Mouse (Mus musculus): Measurements from ENCODE around the gene Zmiz1.

Zmiz1 gene

DNA sequence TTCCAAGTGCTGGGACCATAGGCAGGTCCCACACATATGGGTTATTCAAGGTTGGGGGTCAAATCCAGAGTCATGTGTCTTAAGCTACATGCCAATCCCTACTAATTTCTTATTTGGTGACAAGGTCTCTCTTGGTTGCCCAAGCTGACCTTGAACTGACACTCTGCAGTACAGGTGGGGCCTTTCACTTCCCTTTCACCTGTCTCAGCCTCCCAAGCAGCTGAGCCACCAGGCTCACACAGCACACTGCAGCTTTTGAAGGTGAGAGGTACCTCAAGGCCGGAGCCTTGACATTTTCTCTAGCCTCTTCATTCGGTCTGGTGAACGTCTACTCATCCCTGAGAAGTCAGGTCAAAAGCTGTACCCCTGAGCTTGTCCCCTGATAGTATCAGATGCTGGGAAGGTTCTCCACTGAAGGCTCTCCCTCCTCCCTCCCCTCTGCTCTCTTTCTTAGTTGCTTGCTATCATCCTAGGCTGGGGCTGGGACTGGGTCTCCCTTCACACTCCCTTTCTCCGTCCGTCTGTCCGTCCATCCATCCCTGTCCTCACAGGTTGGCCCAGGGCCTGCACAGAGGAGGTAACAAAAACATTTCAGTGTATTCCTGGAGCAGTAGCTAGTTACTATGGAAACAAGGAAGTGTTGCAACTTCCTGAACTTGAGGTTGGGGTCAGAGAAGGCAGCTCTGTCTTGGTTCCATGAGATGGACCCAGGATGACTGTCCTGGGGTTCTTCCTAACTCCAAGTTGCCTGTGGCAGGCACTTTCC is 13.3 kb downstream of the Zmiz1 start:
- DNase-seq (ENCODE audit: low read depth, low spot score): no peak

DNA sequence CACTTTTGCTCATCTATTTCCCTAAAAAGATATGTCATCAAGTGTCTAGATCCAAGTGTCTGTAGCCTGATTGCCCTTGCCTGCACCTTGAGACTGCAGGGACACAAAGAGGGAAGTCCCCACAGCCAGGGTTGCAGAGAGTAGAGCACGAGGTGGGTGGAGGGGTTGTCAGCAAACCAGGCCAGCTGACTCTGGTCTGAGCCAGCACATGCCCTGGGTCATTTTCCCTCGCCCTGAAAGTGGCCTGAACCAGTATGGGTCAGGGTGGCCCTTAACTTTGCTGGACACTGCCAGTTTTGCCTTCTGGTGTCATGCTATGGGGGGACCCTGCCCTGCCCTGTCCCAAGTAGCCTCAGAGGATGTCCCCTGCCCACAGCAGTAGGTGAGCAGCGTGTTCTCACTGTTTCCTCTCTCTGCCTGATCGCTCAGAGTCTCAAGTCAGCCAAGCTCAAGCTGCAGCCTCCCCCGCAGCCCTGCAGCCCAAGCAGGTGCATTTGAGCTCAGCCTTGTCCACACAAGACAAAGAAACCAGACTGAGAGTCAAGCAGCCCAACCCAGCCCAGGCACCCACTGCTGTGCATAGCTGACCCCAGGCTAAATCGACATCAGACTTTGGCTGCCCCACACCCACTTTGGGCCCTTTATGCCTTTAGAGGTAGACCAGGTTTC is 14.1 kb downstream of the Zmiz1 start:
- no peak for DNase-seq (ENCODE audit: low read depth, low spot score)

DNA sequence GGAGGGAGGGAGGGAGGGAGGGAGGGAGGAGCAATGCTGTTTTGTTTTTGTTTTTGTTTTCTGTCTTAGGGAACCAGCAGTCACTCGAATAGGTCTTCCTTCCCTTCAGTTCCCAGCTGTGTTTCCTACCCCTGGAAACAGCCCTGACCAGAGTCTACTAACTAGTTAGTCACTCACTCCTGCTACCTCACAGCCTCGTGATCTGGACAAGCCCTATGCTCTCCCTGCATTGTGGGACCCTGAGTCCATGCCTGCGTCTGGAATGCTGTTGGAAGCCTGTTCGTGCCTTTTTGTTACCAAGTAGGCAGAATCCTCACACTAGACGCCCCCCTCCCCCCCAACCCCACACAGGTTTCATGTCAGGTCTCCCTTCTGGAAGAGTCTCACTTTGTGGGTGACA is 15.0 kb downstream of the Zmiz1 start:
- no peak for DNase-seq (ENCODE audit: low read depth, low spot score)

DNA sequence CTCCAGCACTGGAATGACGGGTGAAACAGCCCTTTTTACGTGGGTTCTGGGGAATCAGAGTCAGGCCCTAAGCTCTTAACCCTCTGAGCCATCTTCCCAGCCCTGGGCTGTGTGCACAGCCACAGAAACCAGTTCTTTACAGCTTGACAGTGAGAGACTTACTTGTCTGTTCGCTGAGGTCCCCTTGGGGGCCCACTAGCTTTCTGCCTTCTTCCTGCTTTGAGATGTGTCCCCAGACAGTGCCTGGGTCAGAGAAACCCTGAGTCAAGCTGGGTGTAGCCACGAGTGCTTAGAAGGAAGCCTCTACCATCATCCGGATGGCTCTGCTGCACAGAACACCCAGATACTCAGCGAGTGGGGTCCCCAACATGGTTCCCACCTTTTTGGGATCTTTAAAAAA is 15.7 kb downstream of the Zmiz1 start:
- no peak for DNase-seq (ENCODE audit: low read depth, low spot score)

DNA sequence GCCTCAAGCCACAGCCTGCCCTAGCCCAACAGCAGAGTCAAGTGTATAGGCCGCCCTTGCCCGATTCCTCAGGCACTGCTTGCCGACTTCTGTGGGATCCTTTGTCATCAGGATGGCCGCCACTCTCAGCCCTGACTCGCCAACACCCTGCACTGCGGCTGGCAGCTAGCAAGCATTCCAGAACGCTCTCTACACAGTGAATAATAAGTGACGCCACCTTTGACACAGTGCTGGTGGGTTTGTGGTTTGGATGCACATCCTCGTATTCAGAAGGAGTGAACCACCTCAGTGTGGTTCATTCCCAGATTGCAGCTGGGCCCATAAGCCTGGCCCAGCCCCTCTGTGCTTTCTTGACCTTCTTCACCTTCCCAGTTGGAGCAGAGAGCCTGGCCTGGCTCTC is 17.1 kb downstream of the Zmiz1 start:
- no peak for DNase-seq (ENCODE audit: low read depth, low spot score)

DNA sequence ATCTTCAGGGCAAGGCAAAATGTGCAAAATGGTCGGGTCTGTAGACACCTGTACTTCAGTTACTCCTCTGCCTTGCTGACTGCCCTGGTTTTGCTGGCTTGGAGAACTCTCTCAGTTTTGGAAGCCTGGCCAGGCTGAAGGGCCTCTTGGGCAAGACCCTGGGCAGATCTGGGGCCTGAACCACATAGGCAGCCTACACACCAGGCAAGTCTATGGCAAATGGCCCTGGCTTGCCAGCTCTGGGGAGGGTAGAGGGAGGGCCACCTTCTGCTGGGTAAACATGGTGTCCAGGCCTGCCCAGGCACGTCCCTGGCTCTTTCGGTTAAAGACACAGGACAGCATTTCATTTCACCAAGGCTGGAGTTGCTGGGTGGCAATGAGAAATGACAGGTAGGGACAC is 17.5 kb downstream of the Zmiz1 start:
- DNase-seq (ENCODE audit: low read depth, low spot score): no peak

DNA sequence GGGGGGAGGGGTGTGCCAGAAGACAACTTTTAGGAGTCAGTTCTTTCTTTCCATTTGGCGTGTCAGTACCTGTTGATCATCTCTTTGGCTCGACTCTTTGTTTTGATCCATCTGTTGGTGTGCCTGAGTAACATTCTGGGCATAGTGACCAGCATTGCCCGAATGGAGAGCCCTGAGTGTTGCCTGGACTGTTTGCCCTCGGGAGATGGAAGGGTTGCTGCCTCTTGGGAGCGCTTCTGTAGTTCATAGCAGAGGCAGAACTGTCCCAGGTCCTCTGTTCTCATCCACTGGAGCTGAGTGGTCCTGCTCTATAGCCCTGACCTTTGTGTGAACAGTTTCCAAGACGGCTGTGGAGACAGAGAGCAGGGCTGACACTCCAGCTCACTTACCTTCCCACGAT is 18.3 kb downstream of the Zmiz1 start:
- no peak for DNase-seq (ENCODE audit: low read depth, low spot score)

DNA sequence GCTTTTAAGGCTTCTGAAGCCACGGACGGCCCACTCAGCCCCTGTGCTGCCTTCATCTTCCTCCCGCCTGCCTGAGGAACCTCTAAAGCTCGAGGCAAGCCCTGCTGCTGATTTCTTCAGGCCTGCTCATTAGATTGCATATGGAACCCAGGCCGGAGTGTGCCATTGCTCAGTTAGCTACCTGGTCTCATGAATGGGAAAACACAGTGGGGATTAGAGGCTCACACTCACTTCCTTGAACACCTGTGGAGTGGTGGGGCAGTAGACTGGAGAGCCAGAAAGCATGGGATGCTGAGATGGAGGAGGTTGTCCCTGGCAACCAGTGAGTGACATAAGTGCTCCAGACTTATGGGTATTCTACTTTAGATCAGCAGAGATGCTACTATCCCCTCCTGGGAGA is 19.3 kb downstream of the Zmiz1 start:
- DNase-seq (ENCODE audit: low read depth, low spot score): no peak

DNA sequence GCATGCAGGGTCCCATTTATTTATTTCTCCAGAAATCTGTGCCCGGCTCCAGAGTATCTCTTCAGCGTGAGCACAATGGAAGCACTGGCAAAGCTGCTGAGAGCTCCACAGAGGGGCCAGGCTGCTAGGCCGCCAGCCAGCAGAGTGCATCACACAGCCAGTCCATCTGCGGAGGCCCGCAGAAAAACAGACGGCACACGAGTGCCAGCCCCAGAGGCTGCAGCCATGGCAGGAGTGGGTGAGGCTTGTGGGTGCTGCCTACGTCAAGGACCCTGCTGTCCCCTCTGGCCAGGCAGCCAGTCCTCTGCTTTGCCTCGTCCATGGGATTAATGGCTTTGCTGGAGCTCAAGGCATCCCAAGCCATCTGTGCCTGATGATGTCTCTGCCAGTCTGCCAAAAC is 19.8 kb downstream of the Zmiz1 start:
- no peak for DNase-seq (ENCODE audit: low read depth, low spot score)

DNA sequence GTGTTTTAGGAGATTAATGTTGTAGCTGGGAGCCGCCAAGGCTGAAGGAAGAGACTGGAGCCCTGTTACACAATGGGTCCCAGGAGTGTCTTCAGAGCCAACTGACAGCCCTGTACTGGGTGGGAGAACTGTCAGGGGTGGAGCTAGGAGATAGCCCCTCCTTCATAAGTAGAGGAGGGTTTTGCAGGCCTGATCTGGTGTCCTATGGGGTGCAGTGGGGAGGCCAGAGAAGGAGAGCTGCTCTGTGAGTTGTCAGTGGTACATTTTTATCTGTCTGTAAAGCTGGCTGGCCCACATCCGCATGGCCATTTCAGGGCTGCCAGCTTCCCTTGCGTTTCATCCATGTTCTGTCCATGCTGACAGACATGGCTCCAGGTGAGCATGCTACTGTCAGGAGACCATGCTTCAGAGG is 20.9 kb downstream of the Zmiz1 start:
- DNase-seq (ENCODE audit: low read depth, low spot score): no peak

DNA sequence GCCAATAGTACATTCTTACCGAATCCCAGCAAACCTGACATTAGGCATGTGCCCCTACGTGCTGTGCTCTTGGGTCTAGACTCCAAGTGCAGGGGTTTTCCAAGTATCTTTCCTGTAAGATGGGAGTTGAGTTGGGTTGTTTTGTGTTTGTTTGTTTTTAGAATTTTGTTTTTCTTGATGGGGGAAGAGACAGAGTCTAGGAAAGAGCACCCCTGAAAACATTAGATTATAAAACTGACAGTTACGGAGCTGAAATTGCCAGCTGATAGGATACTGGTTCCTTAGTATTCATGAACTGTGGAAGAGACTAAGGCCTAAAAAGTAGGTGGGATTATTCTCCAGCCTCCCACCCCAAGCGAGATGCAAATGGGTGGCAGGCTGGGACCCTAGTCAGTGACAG is 21.5 kb downstream of the Zmiz1 start:
- no peak for DNase-seq (ENCODE audit: low read depth, low spot score)

DNA sequence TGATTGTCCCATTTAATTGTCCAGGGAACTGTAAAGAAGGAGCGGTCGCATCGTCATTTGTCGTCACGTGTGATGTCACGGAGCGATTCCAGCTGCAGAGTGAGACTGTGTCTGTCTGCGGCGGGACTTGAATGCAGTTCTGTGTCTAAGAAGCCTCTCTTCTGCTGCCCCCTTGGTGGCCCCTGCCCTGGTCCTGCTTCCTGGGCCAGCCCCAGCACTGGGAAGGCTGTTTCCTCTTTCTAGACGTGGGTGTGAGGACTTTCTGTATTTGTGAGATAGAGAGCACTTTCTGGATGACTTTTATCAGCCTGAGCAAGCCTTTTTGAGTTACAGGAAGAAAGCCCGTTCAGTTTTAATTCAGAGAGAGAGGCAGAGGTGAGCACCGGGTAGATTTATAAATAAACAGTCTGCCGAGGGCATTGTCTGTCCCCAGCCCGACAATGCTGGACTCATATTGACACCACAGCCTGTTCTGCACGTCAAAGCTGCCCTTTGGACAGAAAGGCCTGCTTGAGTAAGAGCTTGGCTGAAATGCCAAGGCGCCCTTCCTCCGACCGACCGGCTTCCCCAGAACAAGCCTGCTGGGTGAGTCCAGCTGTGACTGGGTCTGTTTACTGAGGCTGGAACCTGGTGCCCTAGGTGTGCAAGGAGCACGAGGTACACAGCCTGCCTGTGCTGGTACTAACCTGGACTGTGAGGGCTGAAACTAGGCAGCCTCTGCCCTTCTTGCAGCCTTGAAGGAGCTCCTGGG is 22.1 kb downstream of the Zmiz1 start:
- DNase-seq (ENCODE audit: low read depth, low spot score): no peak

DNA sequence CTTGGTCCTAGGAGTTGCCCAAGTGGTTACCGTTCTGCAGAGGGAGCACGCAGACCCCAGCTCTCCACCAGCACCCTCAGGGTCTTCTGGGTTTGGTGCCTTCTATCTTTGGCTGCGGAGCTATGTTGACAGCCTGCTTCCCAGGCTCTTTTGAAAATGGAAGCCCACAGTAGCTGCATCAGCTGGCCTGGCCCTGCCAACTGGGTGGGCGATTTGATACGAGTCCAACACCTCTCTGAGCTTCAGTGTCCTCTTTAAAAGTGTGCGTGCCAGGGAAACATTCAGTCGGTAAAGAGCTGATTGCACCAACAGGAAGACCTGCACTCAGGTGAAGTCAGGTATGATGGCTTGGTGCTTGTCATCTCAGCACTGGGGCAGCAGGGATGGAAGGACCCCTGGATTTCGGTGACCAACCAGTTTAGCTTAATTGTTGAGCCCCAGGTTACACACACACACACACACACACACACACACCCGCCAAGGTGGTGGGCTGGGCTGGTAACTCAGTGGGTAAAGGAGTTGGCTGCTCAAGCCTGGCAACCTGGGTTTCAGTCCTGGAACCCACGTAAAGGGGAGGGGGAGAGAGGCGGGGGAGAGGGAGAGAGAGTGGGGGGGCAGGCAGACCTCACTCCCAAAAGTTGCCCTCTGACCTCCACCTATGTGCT is 22.8 kb downstream of the Zmiz1 start:
- DNase-seq (ENCODE audit: low read depth, low spot score): no peak

DNA sequence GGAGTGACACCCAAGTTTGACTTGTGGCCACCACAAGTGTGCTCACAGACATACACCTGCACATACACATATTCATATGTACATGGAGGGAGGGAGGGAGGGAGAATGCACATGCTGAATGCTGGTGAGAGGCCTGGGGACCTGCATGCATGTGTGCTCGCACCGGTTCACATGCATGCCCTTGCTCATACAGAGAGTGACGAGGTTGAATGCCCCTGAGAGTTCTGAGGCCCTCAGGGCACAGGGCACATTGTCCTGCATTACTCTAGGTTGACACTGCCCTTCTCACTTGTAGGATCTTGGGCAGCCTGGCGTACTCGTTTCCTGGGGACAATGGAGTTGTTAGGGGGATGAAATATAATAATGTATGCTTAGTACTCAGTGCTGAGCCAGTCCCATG is 23.4 kb downstream of the Zmiz1 start:
- no peak for DNase-seq (ENCODE audit: low read depth, low spot score)

DNA sequence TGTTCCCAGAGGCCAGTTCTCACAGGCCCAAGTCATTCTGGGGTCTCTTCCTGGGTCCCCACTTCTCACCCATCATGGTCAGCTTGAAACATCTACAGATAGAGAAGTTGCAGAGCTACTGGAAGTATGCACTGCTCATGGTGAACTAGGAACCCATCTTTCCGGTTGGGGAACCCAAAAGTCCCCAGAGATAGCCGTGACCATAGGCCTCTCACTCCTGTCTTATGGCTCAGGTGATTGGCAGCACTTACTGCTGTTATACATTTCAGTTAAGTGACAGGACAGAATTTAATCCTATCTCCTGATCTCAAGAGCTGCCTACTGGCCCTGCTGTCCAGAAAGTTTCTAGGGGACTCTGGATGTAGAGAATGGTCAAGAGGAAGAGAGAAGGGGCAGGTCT is 24.3 kb downstream of the Zmiz1 start:
- DNase-seq (ENCODE audit: low read depth, low spot score): no peak

DNA sequence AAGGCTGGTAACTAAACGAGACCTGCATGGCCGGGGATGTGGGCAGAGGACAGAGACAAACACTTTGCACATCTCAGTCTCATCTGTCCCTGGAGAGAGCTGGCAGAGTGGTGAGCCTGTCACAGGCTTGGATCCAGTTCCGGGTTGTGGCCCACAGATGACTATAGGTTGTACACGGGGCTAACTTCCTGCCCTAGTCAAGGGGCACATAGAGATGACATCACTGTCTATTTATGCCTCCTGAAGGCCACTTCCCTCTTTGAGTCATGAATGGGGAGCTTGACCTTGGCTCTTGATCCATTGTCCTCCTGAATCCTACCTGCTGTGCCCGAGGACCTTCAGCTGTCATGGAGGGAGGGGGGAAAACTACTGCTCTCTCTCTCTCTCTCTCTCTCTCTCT is 25.1 kb downstream of the Zmiz1 start:
- peak; percentile 52 for DNase-seq (ENCODE audit: low read depth, low spot score)

DNA sequence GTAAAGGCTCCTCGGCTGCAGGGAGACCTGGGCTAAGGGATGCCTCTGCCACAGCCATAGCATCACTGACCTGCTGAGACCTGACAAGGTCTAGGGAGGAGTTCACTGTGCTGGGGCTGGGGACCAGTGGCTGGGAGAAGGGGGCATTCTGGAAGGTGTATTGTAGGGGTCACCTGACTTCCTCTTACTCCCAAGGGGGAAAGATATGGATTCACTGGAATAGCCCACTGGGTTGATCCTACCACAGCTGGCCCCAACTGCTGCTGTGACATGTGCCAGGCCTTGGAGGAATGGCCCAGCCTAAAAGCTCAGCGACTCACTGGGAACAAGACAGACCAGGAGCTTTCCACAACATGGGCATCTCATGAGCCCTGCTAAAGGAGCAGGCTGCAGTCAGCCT is 27.2 kb downstream of the Zmiz1 start:
- no peak for DNase-seq (ENCODE audit: low read depth, low spot score)

DNA sequence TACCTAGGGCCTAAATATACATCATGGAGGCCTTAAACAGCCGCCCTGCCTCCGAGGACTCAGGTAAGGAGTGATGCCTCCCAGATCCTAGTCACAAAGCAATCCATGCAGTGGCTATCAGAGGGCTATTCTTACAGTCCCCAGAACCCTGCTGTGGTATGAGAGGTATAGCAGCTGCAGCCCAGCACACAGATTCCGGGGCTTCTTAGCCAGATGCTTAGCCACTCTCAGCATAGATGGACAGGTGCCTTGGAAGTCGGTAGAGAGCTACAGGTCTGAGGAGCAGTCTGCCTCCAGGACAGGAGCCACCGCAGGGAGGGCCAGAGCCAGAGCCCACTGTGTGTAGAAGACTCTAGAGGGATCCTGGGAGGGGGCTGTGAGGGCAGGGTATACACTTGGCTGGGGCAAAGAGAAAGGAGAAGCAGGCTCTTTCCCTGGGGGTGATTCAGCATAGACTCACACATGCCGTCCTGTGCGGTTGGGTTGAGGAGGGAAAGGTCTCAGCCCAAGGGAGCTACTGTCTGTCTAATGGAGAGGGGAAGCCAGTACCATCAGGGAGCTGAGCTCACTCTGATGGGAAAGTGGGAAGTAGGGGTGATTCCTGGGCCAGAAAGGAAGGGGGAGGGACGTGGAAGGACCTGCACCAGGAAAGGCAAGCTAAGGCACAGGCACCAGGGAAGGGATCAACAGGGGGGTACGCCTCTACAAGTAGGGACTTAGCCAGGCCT is 27.9 kb downstream of the Zmiz1 start:
- no peak for DNase-seq (ENCODE audit: low read depth, low spot score)

DNA sequence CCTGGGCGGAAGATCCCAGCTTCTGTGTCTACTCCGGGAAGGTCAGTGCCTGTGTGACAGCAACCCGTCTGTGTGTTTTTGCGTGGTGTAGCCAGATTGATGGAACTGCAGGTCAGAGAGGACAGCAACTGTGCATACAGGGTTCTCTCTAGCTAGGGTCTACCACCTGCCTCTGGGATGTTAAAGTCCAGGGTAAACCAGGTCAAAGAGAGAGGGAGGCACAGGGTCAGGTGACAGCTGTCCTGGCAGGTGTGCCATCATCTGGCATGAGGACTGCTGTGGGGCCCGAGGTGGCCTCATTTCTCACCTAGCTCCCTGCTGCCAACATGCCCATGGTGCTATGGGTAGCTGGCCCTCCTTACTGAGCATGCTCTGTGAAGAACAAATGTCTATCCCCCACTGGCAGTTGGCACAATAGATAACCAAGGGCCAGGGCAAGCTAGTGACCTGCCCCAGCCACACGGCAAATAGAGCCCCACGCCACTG is 28.5 kb downstream of the Zmiz1 start:
- DNase-seq (ENCODE audit: low read depth, low spot score): no peak

DNA sequence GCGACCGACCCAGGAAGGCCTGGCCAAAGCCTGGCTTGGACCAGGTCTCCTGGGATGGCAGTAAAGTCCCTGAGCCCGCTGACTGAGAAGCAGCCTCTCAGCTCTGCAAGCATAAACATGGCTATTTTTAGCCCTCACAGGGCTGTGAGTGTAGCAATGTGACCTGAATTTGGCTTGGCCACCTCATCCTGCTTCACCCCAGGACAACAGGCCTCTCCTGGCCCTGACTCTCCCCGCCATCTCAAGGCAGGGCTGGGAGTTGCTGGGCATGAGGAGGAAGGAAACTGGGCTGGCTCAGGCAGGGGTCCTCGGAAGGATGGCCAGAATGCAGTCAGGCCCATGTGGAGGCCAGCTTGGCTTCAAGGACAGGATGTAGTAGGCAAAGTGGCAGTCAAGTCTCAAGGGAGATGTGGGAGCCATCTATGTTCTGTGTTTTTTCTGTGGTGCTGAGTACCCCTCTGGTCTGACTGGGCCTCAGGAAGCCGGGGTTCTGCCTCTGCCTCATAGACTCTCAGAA is 29.2 kb downstream of the Zmiz1 start:
- DNase-seq (ENCODE audit: low read depth, low spot score): no peak

Data from mesoderm, embryonic 11.5 days (tissue).